23 mouse cellular contexts compared by ENCODE assay signal in the genomic region with DNA sequence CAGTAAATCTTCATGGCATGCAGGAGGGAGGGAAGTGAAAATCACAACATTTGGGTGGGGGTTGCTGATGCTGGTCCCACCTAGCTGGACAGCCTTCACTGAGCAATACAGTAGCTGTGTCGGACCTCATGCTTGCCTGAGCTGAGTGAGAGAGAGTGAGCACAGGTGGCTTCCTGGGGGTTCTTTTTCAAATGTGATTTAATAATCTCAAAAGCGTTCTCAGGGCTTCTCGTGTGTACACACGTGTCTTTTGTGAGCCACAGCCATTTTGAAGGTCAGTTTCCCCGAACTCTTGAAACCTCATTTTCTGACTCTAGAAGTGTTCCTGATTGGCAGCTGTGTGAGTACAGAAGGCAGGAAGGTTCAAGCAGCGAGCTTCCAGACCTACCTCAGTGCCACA.
DNase-seq lines count a peak whose midpoint lies in the region; ATAC-seq lines count a peak whose summit lies in the region.
"Had no signal": no experiment of that assay in that cellular context is flagged by ENCODE, and none has a peak within 500 bp of the region (broad histone marks: within the 10 kb centered on the region; RNA-seq: fewer than 3 reads in every experiment).

No protein-coding gene starts in this region.

- H3K4me1 ChIP-seq in heart, embryonic 12.5 days (replicated peaks) = no peaks in the 10 kb centered on the region
- H3K4me1 ChIP-seq: embryonic facial prominence, embryonic 15.5 days; forebrain, embryonic 10.5 days; forebrain, embryonic 12.5 days had no signal

- H3K27ac ChIP-seq in heart, embryonic 12.5 days (ENCODE audit: poor library complexity, severe bottlenecking) = no peak overlapping the region
- H3K27ac ChIP-seq: embryonic facial prominence, embryonic 13.5 days; embryonic facial prominence, embryonic 15.5 days; forebrain, embryonic 10.5 days; forebrain, embryonic 12.5 days had no signal

- no peak for ATAC-seq in heart, embryonic 12.5 days (ENCODE audit: insufficient number of reproducible peaks, low FRiP score)
- peak; percentile 16 for ATAC-seq in inflammation-experienced regulatory T-cells, adult 6 months
- ATAC-seq: forebrain, embryonic 14.5 days; forebrain, embryonic 16.5 days; Patski had no signal

- no peaks in the 10 kb centered on the region for H3K9me3 ChIP-seq in heart, embryonic 12.5 days (replicated peaks)
- H3K9me3 ChIP-seq: embryonic facial prominence, embryonic 13.5 days; embryonic facial prominence, embryonic 15.5 days; forebrain, embryonic 10.5 days; forebrain, embryonic 12.5 days; G1E had no signal

- no peak overlapping the region for H3K4me3 ChIP-seq in heart, embryonic 12.5 days
- H3K4me3 ChIP-seq: embryonic facial prominence, embryonic 13.5 days; embryonic facial prominence, embryonic 15.5 days; erythroblast, embryonic 14.5 days; forebrain, embryonic 10.5 days; forebrain, embryonic 12.5 days had no signal

- H3K27me3 ChIP-seq in heart, embryonic 12.5 days (replicated peaks) = no peaks in the 10 kb centered on the region
- H3K27me3 ChIP-seq: embryonic facial prominence, embryonic 13.5 days; embryonic facial prominence, embryonic 15.5 days; forebrain, embryonic 12.5 days had no signal

- H3K9ac ChIP-seq in heart, embryonic 12.5 days = no peak overlapping the region
- H3K9ac ChIP-seq: embryonic facial prominence, embryonic 13.5 days; embryonic facial prominence, embryonic 15.5 days; forebrain, embryonic 12.5 days had no signal

- 81% methylated on average over 6 of the region's 6 CpGs for WGBS in heart, embryonic 12.5 days

- peak; percentile 53 for DNase-seq in heart, adult 11 months
- DNase-seq in kidney, adult 18-20 months = no peak
- DNase-seq in gastrocnemius, postnatal 4 days (ENCODE audit: low spot score in 2 of 2) = no peak
- DNase-seq: adrenal gland, adult 8-10 months; adrenal gland, postnatal 14 days; adrenal gland, postnatal 36 days; cerebellum, adult 11-12 months; cerebellum, adult 2 months; cerebellum, adult 9-10 months; cerebellum, postnatal 10 days; cerebellum, postnatal 25 days; embryo, embryonic 11 days had no signal

- H3K36me3 ChIP-seq in heart, embryonic 12.5 days = no peaks in the 10 kb centered on the region
- H3K36me3 ChIP-seq: embryonic facial prominence, embryonic 13.5 days; embryonic facial prominence, embryonic 15.5 days; forebrain, embryonic 10.5 days; forebrain, embryonic 12.5 days; G1E had no signal

- H3K4me2 ChIP-seq in heart, embryonic 12.5 days = no peak overlapping the region
- H3K4me2 ChIP-seq: embryonic facial prominence, embryonic 13.5 days; embryonic facial prominence, embryonic 15.5 days; forebrain, embryonic 12.5 days had no signal
